Mouse (Mus musculus): Measurements from ENCODE around the gene Zfp865. TPM values are rescaled to one million over a fixed set of nuclear protein-coding genes. Genes with fewer than 3 reads are reported as not detected.
"Not testable (repeated sequence)": the region's sequence is repeated elsewhere in the genome, so short reads cannot be mapped to it uniquely, and the experiment has no call there.

Gene Zfp865
- total RNA-seq, 2 experiments from 2014 or later, result 18.2 to 19.9 TPM

GRCm38 (mm10) chr7:5014251-5015117 is 5.7 kb upstream of the Zfp865 start, which contains the start of the genes Zfp524 and Fiz1:
Zfp524 (plus strand) TSS chr7:5014415.
Fiz1 (minus strand) TSS chr7:5014697.
- peak; percentile 95 to 99 for DNase-seq
- intact Hi-C loops (cut with DNase I), result loop anchor here (2.0 to 5.0 kb wide), 2 partner anchors 33 to 46 kb away; no protein-coding TSS in a partner anchor

- intact Hi-C loops (cut with DNase I), result loop anchor here (2.0 kb wide), 1 partner anchor 45 kb away; no protein-coding TSS in a partner anchor
Measured at GRCm38 (mm10) chr7:5015118-5016001, 4.8 kb upstream of the Zfp865 start, which contains the start of gene Gm44973. Gm44973 (plus strand) TSS chr7:5015496.

GRCm38 (mm10) chr7:5016057-5016456 is 4.1 kb upstream of the Zfp865 start:
- intact Hi-C loops (cut with DNase I), result no loop called here
- no peak for DNase-seq

More at GRCm38 (mm10) chr7:5015118-5016001, 4.8 kb upstream of the Zfp865 start, which contains the start of gene Gm44973:
- peak; percentile 95 to 96 for DNase-seq

GRCm38 (mm10) chr7:5016920-5017319 is 3.3 kb upstream of the Zfp865 start:
- intact Hi-C loops (cut with DNase I), result no loop called here
- DNase-seq, result no peak

- intact Hi-C loops (cut with DNase I), result no loop called here
- no peak for DNase-seq
Measured at GRCm38 (mm10) chr7:5017352-5017751, 2.8 kb upstream of the Zfp865 start.

- DNase-seq, result no peak
- intact Hi-C loops (cut with DNase I), result no loop called here
Measured at GRCm38 (mm10) chr7:5017931-5018330, 2.2 kb upstream of the Zfp865 start.

GRCm38 (mm10) chr7:5019576-5019975 is 600 bp upstream of the Zfp865 start:
- intact Hi-C loops (cut with DNase I), result not testable (repeated sequence)

GRCm38 (mm10) chr7:5020685-5021084 is 509 bp downstream of the Zfp865 start:
- peak in 1 of 2 experiments; percentile 32 for DNase-seq
- intact Hi-C loops (cut with DNase I), result no loop called here

More at GRCm38 (mm10) chr7:5019576-5019975, 600 bp upstream of the Zfp865 start:
- DNase-seq, result not testable (repeated sequence)

GRCm38 (mm10) chr7:5021197-5021596 is 1.0 kb downstream of the Zfp865 start:
- intact Hi-C loops (cut with DNase I), result no loop called here
- DNase-seq, result no peak

- no peak for DNase-seq
- intact Hi-C loops (cut with DNase I), result no loop called here
Measured at GRCm38 (mm10) chr7:5029543-5029942, 9.4 kb downstream of the Zfp865 start.

GRCm38 (mm10) chr7:5029946-5030345 is 9.8 kb downstream of the Zfp865 start:
- intact Hi-C loops (cut with DNase I), result no loop called here

GRCm38 (mm10) chr7:5030554-5031275 is 10.5 kb downstream of the Zfp865 start:
- intact Hi-C loops (cut with DNase I), result no loop called here

More at GRCm38 (mm10) chr7:5029946-5030345, 9.8 kb downstream of the Zfp865 start:
- no peak for DNase-seq

GRCm38 (mm10) chr7:5031496-5031895 is 11.3 kb downstream of the Zfp865 start:
- intact Hi-C loops (cut with DNase I), result no loop called here
- no peak for DNase-seq

More at GRCm38 (mm10) chr7:5030554-5031275, 10.5 kb downstream of the Zfp865 start:
- no peak for DNase-seq

- intact Hi-C loops (cut with DNase I), result no loop called here
- DNase-seq, result no peak
Measured at GRCm38 (mm10) chr7:5033818-5034217, 13.6 kb downstream of the Zfp865 start, which contains the start of gene 4632433K11Rik. 4632433K11Rik (plus strand) TSS chr7:5034118.

GRCm38 (mm10) chr7:5035628-5036027 is 15.5 kb downstream of the Zfp865 start:
- intact Hi-C loops (cut with DNase I), result no loop called here
- DNase-seq, result no peak

- intact Hi-C loops (cut with DNase I), result no loop called here
- DNase-seq, result no peak
Measured at GRCm38 (mm10) chr7:5036136-5036535, 16.0 kb downstream of the Zfp865 start.

- DNase-seq, result no peak
- intact Hi-C loops (cut with DNase I), result no loop called here
Measured at GRCm38 (mm10) chr7:5037026-5037425, 16.9 kb downstream of the Zfp865 start.

GRCm38 (mm10) chr7:5037467-5037866 is 17.3 kb downstream of the Zfp865 start:
- no peak for DNase-seq
- intact Hi-C loops (cut with DNase I), result no loop called here

GRCm38 (mm10) chr7:5038109-5038732 is 18.0 kb downstream of the Zfp865 start, which contains the start of gene Zfp784:
Zfp784 (minus strand) TSS chr7:5038446.
- DNase-seq, result peak; percentile 94 to 95
- intact Hi-C loops (cut with DNase I), result no loop called here
